Mouse (Mus musculus) olfactory bulb, adult 2 months (tissue): ENCODE measurements around the gene Gmds.

Experiments
- CTCF ChIP-seq: fragments of 200-500 bp; IDR thresholded peaks from 2 replicates; pipeline ENCODE4 v1.5.1; 2012; ENCODE audit warnings: low read depth, mild to moderate bottlenecking, low read length, moderate library complexity; ENCODE audit not compliant: insufficient read depth
- POLR2A ChIP-seq: fragments of 200-500 bp; IDR thresholded peaks from 2 replicates; pipeline ENCODE4 v1.6.1; 2012; ENCODE audit warnings: mild to moderate bottlenecking, low read depth, low read length, moderate library complexity; ENCODE audit not compliant: insufficient read depth

GRCm38 (mm10) chr13:31806890-31807735 lies 531.4 kb downstream of the Gmds start:
- no peak for TF ChIP-seq CTCF
- TF ChIP-seq POLR2A = no peak
